In the genomic region with DNA sequence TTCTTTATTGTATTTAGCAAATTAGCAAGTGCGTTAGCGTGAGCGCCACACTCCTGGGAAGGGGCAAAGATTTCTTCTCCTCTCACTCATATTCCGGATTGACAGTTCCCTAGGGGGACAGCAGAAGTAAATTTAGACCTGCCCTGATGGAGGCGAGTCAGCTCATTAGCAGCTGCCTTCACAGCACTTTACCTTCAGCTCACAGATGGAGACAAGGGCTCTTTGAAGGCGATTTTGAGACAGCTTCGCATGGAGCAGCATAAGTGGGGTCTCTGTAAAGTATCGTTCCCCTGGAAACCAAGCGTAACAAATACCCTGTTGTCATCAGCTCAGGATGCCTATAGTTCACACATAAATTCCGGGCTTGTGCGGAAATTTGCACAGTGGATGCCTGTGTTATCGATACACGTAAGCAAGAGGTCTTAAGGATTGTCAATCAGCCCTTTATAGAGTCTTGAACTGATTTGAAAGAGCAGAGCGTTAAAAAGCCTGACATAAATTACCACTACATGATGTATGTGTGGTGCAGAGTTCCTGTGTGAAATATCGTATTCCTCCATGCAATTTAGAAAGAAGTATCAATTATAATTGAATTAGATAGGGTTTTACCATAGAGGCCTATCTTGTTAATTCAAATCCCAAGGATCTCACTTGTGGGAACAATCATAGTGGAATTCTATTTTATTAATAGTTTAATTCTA, we compare ENCODE assay signal across 9 mouse cellular contexts.
A peak's percentile ranks its signal among the peaks of the same experiment; 100 is the strongest.
DNase-seq lines count a peak whose midpoint lies in the region; ATAC-seq and TF ChIP-seq lines count a peak whose summit lies in the region.
"Had no signal": no experiment of that assay in that cellular context is flagged by ENCODE, and none has a peak within 500 bp of the region (broad histone marks: within the 10 kb centered on the region; RNA-seq: fewer than 3 reads in every experiment).

No protein-coding gene starts in this region.

- DNase-seq in embryo, embryonic 11 days, result peak; percentile 49
- no peak for DNase-seq in gastrocnemius, postnatal 25 days
- DNase-seq in adrenal gland, adult 18-20 months (ENCODE audit: low spot score in 2 of 2), result no peak
- no peak for DNase-seq in kidney, adult 2 months
- DNase-seq: kidney, postnatal 10 days had no signal

- H3K9ac ChIP-seq in embryonic facial prominence, embryonic 15.5 days, result no peak overlapping the region
- no peak overlapping the region for H3K9ac ChIP-seq in hindbrain, embryonic 15.5 days
- peak overlapping the region; percentile 26; the same call in 1 of the 2 replicates for H3K9ac ChIP-seq in midbrain, embryonic 15.5 days
- H3K9ac ChIP-seq: heart, embryonic 13.5 days had no signal

- H3K27me3 ChIP-seq in embryonic facial prominence, embryonic 15.5 days, result no peaks in the 10 kb centered on the region
- no peaks in the 10 kb centered on the region for H3K27me3 ChIP-seq in hindbrain, embryonic 15.5 days
- H3K27me3 ChIP-seq in midbrain, embryonic 15.5 days (replicated peaks), result no peaks in the 10 kb centered on the region
- H3K27me3 ChIP-seq in kidney, adult 2 months (replicated peaks; ENCODE audit: control insufficient read depth, insufficient read depth, low read length), result no peaks in the 10 kb centered on the region
- H3K27me3 ChIP-seq: heart, embryonic 13.5 days had no signal

- H3K4me1 ChIP-seq in embryonic facial prominence, embryonic 15.5 days, result no peaks in the 10 kb centered on the region
- peaks cover 8% of the 10 kb centered on the region for H3K4me1 ChIP-seq in hindbrain, embryonic 15.5 days (replicated peaks)
- peaks cover 11% of the 10 kb centered on the region for H3K4me1 ChIP-seq in midbrain, embryonic 15.5 days
- H3K4me1 ChIP-seq in kidney, adult 2 months (ENCODE audit: control insufficient read depth, insufficient read depth, low read length), result no peaks in the 10 kb centered on the region

- TF ChIP-seq CTCF in kidney, adult 2 months (conservative IDR thresholded peaks at IDR 0.05; ENCODE audit: insufficient read depth, insufficient read length, low read depth, low read length), result no peak

- H3K9me3 ChIP-seq in embryonic facial prominence, embryonic 15.5 days (replicated peaks), result no peaks in the 10 kb centered on the region
- no peaks in the 10 kb centered on the region for H3K9me3 ChIP-seq in hindbrain, embryonic 15.5 days
- no peaks in the 10 kb centered on the region for H3K9me3 ChIP-seq in midbrain, embryonic 15.5 days
- H3K9me3 ChIP-seq: heart, embryonic 13.5 days had no signal

- no peaks in the 10 kb centered on the region for H3K36me3 ChIP-seq in embryonic facial prominence, embryonic 15.5 days
- no peaks in the 10 kb centered on the region for H3K36me3 ChIP-seq in hindbrain, embryonic 15.5 days
- no peaks in the 10 kb centered on the region for H3K36me3 ChIP-seq in midbrain, embryonic 15.5 days (replicated peaks)
- no peaks in the 10 kb centered on the region for H3K36me3 ChIP-seq in kidney, adult 2 months (ENCODE audit: control insufficient read depth, insufficient read depth, low read length)
- H3K36me3 ChIP-seq: heart, embryonic 13.5 days had no signal

- peak overlapping the region; percentile 30 for H3K4me2 ChIP-seq in embryonic facial prominence, embryonic 15.5 days (replicated peaks)
- H3K4me2 ChIP-seq in hindbrain, embryonic 15.5 days, result peak overlapping the region; percentile 48
- H3K4me2 ChIP-seq in midbrain, embryonic 15.5 days, result peak overlapping the region; percentile 49
- H3K4me2 ChIP-seq: heart, embryonic 13.5 days had no signal

- no peak overlapping the region for H3K4me3 ChIP-seq in embryonic facial prominence, embryonic 15.5 days (replicated peaks)
- peak overlapping the region; percentile 17; the same call in 1 of the 2 replicates for H3K4me3 ChIP-seq in hindbrain, embryonic 15.5 days
- peak overlapping the region; percentile 26 for H3K4me3 ChIP-seq in midbrain, embryonic 15.5 days
- H3K4me3 ChIP-seq in kidney, adult 2 months (ENCODE audit: insufficient read depth, low read depth, low read length), result no peak overlapping the region
- H3K4me3 ChIP-seq: heart, embryonic 13.5 days had no signal

- no peak for ATAC-seq in embryonic facial prominence, embryonic 15.5 days (ENCODE audit: insufficient number of reproducible peaks, low FRiP score, low TSS enrichment, low read depth)
- peak; percentile 87 for ATAC-seq in hindbrain, embryonic 15.5 days (ENCODE audit: low FRiP score, low read depth)
- peak; percentile 93 for ATAC-seq in midbrain, embryonic 15.5 days (replicated peaks)

- TF ChIP-seq POLR2A in kidney, adult 2 months (IDR thresholded peaks at IDR 0.05; ENCODE audit: low read depth, low read length), result no peak

- 24% methylated on average over 15 of the region's 15 CpGs for WGBS in embryonic facial prominence, embryonic 15.5 days
- 20% methylated on average over 15 of the region's 15 CpGs for WGBS in hindbrain, embryonic 15.5 days
- WGBS in midbrain, embryonic 15.5 days, result 15% methylated on average over 15 of the region's 15 CpGs
- WGBS in kidney, adult 2 months, result 77% methylated on average over 15 of the region's 15 CpGs

- H3K27ac ChIP-seq in embryonic facial prominence, embryonic 15.5 days (replicated peaks), result no peak overlapping the region
- peak overlapping the region; percentile 46 for H3K27ac ChIP-seq in hindbrain, embryonic 15.5 days (replicated peaks)
- H3K27ac ChIP-seq in midbrain, embryonic 15.5 days, result peak overlapping the region; percentile 70
- H3K27ac ChIP-seq in kidney, adult 2 months (ENCODE audit: insufficient read depth, low read depth, low read length), result no peak overlapping the region
- H3K27ac ChIP-seq: heart, embryonic 13.5 days had no signal

Comparison
In these comparisons a context has a peak if more than half of its experiments do, and no peak if none do; other contexts are left out.
1. H3K27ac ChIP-seq: peak in hindbrain, embryonic 15.5 days (single experiment) and midbrain, embryonic 15.5 days (single experiment); none in embryonic facial prominence, embryonic 15.5 days (single experiment) and kidney, adult 2 months (single experiment).
2. H3K4me3 ChIP-seq: peak in hindbrain, embryonic 15.5 days (single experiment) and midbrain, embryonic 15.5 days (single experiment); none in embryonic facial prominence, embryonic 15.5 days (single experiment) and kidney, adult 2 months (single experiment).
3. Peak in every context shown above with its lines, with median percentiles within 50 percentile points of each other: H3K4me2 ChIP-seq.